Mouse (Mus musculus) ovary, postnatal 14 days (tissue): ENCODE measurements at regions not wholly inside any gene's neighbourhood (a gene's known extent, or its start where the extent isn't known, plus 50 kb on each side); places are given as distances from the start of the nearest gene placed in this dataset.

Experiments
- DNase-seq: peaks from one replicate; pipeline ENCODE4 v3.0.0; 2022; ENCODE audit warnings: low spot score

DNA sequence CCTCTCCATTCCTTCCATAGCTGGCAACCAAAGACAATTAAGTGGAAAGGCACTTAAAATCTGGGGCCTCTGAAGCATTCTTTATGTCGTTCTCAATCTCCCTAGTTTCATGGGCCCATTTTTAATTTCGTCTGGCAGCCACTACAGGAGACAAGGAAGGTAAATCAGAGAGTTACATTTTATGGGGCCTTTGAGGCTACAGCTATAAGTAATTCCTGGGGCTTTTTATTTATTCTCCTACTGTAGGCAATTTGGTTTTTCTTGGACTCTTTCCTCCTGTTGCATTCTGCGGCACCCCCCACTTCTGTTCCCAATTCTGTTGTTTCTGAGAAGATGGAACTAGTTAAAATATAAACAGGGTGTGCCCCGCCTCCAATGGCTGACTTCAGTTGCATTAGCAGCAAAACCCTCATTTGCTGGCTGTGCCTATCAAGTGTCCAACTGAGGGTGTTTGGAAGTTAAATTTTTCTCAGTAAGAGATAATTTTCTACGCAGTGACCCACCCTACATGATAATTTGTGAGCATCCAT is 622.7 kb downstream of the Pdcd6ip start:
- DNase-seq = no peak

DNA sequence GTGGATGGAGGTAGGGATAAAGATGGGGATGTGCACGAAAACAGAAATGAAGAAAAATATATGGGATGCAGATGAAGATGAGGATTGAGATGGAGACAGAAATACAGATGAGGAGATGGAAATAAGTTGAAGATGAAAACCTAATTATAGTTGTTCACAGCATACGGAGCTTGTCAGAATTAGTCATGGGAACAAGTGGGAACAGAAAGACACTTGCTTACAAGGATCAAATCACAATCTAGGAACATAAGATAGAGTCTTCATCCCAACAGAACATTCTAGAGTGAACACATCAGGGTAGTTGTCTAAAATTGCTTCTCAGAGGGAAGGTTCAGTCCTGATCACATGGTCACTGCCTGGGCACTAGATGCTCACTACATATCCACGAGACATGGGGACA is 633.2 kb downstream of the Pdcd6ip start:
- DNase-seq = no peak

DNA sequence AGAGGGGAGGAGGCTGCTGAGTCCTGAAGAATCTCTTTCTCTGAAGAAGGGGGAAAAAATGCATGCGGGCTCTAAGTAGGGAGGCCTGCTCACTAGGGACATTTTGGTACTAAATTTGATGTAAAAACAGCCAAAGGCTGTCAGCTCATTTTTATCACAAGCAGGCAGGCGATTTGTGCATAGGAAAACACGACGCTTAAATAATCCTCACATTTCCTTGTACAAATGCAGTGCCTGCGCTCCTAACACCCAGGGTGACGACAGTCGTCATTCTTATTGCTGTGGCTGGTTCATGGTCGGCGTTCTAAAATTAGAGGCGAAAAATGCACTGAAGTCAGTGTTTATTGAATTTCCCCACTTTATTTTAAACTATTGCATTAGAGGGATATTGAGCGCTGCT is 650.6 kb downstream of the Pdcd6ip start:
- no peak for DNase-seq

DNA sequence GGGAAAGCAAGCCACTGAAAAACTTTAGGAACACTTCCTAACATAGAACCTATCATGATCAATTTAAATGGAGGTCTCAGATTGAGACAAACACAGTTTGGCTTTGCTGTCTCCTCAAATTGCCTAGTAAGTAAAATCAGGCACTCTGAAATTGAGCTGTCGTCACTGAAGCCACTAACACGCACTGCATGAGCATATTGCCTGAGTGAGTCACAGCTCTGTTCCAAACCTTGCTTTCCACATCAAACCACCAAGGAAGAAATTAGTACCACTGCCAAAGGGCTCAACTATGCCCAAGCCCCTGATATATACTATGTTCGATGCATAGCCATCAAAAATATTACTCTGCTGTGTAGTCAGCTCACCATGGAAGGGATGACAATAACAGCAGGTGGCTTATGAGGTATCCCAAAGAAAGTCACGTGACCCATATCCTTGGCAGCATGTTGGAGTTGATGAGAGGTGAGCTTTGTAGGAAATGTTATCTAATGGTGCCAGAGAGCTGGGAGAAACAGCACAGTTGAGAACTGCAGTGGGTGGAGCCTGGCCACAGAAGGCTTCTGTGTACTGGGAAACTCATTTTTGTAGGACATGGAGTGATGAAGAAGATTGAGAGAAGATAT is 663.4 kb downstream of the Pdcd6ip start:
- no peak for DNase-seq

DNA sequence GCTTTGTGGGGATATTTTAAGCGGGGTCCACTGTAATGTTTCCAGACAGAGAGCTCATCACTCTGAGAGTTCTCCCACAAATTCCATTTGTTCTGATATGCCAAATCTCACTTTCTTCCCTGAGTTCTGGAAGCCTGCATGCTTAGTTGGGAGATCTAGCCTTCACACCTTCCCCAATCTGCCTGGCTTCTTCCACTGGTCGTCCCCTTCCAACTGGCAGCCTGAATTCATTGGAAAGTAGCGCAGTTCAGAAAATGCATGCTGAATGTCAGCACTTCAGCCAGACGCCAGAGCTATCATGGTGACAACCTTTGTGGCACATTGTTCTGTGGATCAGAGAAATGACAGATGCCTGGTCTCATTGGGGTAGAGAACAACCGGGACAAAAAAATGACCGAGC is 667.2 kb downstream of the Pdcd6ip start:
- DNase-seq = no peak

DNA sequence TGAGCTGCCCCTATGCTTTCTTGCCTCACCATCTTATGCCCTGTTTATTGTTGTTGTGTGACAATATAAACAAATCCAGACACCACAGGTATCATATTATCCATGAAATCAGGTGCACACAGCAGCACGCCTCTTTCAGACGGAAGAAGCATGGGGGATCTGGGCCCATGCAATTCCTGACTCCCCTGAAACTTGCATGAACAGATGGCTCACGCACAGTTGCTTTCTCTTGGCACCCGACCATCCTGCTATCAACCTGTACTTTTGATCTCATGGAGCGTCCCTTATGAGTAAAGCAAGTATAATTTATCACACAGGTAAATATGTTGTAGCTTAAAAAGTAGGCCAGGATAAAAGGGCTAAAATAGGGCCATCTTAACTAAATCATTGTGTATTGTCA is 674.1 kb downstream of the Pdcd6ip start:
- DNase-seq = no peak

DNA sequence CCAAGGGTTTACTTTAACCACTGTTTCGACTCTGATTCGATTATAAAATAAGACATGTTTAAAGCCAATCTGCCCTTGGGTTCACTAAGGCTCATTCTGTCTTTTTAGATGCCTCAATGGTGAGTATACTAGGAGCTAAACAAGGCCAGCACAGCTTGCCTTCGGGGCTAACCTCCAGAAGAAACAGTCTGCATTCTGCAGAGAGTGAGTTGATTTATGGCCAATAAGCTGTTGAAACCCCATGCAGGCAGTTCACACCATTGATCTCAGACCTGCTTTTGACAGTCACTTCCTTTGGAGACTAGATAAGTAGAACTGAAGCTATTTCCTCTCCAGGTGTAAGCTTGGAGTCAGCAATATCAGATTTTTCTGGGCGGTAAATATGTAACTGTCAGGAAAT is 679.0 kb downstream of the Pdcd6ip start:
- no peak for DNase-seq

DNA sequence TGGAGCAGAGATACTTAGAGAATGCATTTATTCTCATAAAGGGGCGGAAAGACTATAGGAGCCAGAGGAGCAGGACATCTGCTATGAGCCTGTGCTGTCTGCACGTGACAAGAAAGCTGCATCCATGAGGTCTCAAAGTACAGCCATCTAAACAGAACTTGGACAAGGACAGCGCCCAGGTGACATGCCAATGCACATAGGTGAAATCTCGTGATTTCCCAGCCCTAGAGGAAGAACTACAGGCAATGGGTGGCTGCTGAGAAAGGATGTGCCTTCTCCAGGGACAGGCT is 681.2 kb downstream of the Pdcd6ip start:
- no peak for DNase-seq

DNA sequence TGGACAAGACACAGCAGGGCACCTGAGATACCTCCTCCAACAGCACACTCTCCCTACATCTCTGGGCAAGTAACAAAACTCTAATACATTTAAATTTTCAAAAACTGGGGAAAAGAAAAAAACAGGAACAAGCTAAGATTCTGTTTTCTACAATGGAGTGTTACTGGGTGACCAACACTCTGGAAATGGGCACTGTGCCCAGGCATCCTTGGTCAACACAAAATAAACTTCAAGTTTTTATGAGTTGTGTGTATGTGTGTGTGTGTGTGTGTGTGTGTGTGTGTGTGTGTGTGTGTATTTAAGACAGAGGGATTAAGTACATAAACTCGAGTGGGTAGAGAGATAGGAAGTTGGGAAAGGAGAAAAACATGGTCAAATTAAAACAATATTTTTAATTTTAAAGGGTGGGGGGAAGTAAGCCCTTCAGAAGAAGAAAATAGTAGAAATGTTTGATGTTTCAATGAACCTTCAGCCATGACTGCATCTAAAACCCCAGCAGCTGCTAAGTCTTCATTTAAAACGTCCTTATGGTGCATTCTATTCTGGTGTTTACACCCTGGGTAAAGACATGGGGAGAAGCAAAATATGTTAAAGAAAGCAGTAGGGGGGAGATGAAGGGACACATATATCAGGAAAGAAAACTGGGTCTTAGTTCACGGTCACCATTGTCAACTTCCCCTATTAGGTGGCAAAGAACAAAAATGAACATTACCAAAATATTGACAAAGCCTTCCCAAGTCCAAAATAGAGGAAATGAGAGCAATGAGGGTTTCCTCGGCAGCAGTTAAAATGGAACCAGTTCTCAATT is 681.8 kb downstream of the Pdcd6ip start:
- DNase-seq = no peak

DNA sequence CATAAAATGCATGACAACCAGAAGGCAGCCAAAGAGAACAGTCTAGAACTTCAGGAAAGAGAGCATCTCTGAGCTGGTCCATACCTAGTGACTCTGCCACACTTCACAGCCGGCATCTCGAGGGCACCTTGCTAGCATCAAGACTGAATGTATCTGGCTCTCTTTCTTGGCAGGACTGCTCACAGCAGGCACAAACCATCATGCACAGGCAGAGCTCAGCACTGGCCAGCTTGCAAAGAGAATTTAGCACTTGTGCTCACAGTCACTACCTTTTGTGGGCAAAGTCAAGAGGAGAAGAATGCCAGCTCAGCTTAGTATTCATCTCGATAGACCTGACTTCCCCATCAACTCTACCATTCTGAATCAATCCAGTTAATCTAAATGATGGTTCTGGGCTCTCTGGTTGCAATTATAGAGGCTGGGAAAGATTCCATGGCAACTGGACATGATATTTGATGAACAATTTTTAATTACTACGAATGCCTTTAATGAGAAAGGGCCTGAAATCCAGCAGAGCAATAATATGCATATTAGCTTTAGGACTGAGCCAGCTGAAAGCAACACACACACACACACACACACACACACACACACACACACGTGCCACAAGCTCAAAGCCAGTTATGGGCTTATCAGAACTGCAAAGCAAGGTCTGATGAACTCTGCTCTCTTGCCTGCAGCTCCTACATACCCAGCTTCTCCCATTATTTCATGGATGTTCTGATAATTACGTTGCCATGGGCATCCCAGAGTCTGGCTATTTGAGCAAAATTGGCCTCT is 686.0 kb downstream of the Pdcd6ip start:
- no peak for DNase-seq

DNA sequence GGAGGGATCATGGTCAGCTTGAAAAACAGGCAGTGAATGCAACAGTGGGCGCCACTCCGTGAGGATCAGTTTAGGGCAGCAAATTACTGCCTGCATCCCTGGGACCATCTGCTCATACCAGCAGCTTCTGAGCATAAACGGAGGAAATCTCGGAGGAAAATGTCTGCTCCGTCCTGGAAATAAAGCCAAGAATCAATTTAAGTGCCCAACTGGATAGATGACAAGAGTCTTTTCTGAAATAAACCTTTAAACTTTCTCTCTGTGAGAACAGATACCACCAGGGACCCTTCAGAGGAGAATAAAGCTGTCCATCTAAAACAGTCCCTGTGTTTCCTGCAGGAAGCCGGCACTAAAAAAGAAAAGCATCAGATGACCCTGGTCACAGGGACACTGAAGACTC is 688.5 kb downstream of the Pdcd6ip start:
- no peak for DNase-seq

DNA sequence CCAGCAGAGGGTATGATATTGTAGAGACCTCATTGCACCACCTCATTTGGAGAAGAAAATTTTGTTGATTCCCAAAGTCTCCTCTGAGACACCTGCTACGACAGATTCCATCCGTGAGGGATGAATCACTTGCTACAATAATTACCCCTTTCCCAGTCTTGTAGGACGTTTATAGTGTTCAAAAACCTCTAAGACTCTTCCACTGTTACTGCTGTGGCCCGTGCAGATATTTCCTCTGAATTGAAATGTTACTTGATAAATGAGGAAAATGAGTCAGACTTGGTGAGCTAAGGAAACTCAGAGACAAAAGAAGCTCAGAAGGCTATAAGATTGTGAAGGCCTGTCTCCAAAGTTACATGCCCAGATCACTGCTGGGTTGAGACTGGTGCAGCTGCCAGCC is 700.0 kb downstream of the Pdcd6ip start:
- DNase-seq = no peak

DNA sequence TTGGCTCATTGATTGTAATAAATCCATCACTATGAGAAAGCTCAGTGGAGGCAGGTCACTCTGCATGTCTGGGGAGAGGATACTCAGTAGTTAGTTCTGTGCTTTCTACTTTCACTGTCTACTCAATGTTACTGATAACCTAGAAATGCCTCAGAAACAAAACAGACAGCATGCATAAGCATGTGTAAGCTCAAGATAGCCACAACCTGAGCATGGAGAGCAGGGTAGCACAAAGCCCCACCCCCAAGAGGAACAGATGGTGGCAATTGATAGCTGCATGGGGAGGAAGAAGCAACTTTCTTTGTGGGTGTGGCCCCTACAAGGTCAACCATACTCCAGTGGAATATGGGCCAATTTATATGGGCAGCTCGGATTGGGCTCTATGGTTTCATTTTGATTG is 711.9 kb downstream of the Pdcd6ip start:
- no peak for DNase-seq

DNA sequence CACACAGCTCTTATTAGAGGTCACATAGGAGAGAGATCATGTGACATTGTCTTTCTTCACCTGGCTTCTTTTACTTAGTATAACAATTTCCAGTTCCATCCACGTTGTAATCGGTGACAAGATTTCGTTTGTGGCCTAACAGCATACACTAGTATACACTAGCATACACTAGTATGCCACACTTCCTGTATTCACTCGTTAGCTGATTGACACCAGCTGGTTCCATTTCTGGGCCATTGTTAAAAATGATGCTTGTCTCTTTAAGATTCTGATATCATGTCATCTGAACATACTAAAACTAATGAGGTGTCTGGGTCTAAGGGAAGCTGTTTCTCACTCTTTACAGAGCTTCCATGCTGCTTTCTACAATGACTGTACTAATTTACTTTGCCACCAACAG is 713.3 kb downstream of the Pdcd6ip start:
- no peak for DNase-seq

DNA sequence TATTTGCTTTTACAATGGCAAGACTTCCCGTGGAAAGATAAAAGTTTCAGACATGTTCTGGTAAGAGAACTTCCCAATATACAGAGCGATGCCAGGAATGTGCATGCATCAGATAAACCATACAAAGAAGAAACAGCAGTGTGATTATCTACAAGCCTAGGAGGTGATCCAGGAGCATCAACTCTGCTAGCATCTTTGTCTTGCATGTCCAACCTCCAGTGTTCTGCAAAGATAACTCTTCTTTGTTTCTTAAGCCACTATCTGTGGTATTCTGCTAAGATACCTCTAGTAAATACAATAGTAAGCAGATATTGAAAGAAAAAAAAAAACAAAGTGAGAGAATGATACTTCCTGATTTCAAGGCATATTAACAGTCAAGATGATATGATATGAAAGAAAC is 714.4 kb downstream of the Pdcd6ip start:
- DNase-seq = no peak

DNA sequence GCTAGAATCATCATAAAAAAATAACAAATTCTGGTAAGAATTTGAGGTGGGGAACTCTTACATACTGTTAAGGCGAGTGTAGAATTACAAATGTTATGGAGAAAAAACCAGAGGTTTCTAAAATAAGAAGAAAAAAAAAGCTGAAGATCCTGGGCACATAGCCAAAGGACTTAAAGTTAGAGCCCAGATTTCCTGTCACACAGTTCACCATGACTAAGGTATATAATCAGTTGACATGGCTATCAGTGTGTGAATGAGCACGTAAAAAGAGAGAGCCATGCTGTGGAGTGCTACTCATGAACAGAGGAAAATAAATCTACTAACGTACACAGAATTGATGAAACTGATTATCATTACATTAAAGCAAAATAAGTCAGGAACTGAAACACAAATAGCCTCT is 715.1 kb downstream of the Pdcd6ip start:
- no peak for DNase-seq

DNA sequence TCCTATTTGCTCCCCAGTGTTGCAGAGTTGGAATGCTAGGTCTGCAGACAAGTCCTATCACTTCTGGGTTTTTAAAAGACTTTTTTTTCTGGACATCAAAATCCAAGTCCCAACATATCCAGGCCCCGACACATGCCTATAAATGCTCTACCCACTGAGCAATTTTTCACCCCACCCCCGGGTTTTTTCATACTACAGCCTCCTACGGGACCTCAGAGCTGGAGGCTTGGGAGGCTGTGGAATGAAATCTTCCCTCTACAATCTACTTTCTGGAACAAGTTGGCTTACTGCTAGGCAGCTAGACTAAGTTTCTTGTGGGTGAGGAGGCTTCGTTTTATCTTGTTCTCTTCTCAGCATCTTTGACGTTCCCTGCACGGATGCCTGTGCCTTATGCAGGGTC is 724.7 kb downstream of the Pdcd6ip start:
- no peak for DNase-seq

DNA sequence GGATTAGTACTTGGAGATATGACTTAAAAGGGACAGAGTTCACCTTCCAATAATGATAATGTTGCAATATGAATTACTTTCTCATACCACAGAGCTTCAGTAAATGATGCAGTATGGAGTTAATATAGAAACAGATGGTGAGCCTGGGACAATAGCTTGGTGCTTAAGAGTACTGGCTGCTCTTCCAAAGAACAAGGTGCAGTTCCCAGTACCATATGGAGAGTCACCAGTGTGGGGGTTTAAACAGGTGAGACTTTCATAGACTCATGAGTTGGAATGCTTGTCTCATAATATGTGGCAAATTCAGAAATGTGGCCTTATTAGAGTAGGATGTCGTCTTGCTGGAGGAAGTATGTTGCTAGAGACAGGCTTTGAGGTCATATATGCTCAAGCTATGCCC is 715.8 kb upstream of the Arpp21 start:
- DNase-seq = no peak

DNA sequence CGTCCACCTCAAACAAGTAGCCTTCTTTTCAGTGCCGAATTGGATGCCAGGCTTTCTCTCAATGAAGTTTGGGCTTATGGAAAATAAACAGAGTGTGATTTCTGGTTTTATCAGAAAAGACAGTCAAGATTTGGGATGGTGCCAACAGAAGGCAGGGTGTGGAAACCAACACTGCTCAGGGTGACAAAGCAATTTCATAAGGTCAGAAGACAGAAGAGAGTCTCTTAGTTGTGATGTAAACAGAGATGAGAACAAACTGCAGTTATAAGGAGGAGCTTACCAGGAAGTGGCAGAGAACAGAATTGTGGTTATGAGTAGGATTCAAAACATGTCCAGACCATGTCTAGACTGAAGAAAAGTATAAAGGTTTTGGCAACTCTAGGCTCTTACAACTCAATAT is 714.3 kb upstream of the Arpp21 start:
- no peak for DNase-seq

DNA sequence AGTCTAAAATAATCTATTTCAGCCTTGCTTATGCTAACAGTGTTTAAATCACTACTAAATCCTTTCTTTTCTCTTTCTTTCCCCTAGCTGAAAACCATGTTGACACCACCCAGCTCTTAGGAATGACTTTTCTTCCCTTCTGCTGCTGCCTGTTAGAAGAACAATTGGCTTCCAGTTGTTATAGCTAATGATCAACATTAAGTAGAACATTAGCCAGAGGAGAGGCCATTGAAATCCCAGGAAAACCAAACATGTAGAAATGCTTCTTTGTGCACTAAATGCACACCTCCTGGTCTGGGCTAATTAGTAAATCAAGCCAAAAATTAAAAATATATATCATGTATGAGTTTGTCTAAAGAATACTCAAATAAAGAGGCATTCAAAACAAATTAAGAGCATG is 703.0 kb upstream of the Arpp21 start:
- no peak for DNase-seq

DNA sequence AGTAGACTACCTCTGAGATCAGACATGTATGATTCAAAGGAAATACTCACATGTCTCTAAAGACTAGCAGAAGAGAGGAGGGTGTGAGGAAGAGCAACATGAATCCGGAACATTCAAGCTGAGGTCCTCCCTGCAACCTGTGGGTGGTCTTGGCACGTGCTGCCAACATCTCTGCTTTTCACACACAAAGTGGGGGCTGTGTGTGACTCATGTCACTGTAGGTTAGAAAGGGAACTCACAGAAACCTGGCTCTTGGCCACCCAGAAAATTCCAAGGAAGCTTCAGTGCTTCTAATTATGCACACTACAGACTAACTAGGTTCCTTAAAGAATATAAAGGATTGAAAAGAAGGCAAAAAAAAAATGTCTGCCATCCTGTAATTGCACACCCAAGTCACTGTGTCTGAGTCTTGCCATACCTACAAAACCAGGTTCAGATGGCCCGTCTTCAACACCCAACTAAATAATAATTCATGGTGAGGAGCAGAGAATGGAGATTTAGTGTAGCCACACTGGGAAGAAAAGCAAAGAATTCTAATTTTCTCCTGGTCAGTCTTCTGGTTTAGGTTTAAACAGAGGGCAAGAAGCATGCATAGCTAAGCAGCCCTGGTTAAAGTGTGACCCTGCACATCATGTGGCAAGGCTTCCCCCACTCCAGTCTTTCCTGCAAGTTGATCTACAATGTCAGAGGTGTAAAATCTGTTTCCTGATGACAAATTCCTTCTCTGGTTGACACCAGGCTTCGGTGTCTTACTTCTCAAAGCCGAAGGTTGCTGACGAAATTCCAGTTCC is 673.8 kb upstream of the Arpp21 start:
- DNase-seq = no peak

DNA sequence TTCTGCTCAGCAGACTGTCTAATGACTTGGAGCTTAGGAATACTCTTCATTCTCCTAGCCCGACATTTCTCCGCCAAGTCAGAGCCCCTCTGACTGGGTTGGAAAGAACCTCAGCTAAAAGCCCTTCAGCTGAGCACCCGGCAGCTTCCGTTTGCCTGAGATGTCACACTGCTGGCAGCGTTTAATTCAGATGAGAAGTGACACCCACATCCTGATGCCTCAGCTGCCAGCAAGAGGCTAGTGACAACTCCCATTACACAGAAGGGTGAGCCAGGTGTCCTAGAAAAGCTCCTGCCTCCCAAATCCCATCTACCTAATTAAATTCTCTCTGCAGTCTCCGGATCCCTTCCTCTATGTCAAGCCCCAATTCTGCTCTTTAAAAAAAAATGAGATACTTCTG is 670.2 kb upstream of the Arpp21 start:
- DNase-seq = no peak
